Mouse (Mus musculus) cortical plate, adult 2 months (tissue): Measurements from ENCODE around the gene Gpam.

Experiments used
- CTCF ChIP-seq: fragments of 200-500 bp; IDR thresholded peaks from 2 replicates; pipeline ENCODE4 v1.5.1; 2011; ENCODE audit warnings: mild to moderate bottlenecking, control low read depth, low read length; ENCODE audit not compliant: insufficient read depth; ENCODE audit errors: extremely low read depth
- POLR2A ChIP-seq: fragments of 200-500 bp; IDR thresholded peaks from 2 replicates; pipeline ENCODE4 v1.6.1; 2011; ENCODE audit warnings: mild to moderate bottlenecking, low read length, control low read depth; ENCODE audit not compliant: insufficient read depth; ENCODE audit errors: extremely low read depth

DNA sequence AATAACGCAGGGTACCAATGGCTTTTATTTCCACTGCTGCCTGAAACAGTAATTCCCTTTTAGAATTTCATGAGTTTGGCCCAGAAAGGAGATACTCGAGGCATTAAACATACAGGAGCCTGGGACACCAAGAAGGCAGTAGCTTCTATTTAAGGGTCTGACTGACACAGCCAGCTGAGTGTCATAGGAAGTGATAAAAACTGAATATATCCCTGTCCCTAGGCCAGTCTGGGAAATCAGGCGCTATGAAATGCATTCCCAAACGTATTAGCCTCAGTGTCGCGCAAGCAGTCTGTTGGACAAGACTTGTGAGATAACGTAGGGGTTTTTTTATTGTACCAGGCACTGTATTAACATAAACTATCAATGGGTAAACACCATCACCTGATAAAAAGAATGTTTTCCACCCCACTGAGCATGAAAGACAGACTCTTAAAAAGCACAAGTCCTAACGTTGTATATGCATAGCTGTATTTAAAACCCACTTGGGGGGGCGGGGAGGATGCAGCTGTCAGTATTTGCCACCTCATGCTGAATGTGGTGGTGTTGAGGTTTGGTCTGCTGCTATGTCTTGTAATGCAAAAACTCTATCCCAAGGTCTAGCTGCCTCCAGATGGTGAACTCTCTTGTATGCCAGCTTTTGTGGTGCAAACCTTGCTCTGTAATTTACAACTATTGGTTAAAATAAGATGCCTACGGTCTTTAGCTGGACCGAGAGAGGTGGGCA, 6.4 kb downstream of the Gpam start:
- TF ChIP-seq CTCF: no peak
- TF ChIP-seq POLR2A: no peak
